Mouse (Mus musculus) layer of hippocampus, postnatal 25 days (tissue): Measurements from ENCODE around the gene Csk. TPM values are rescaled to one million over a fixed set of nuclear protein-coding genes. Genes with fewer than 3 reads are reported as not detected.

Experiments used
- total RNA-seq, 2 experiments: library from RNA; stranded (reverse); gene quantifications; 2 replicates each; pipeline ENCODE4 v1.2.3; 2021

Gene Csk
- total RNA-seq, 2 experiments from 2014 or later = 37.5 to 37.9 TPM

Other genes with a start within 250 kb of the Csk start
- gene Ppcdc, start 213.5 kb downstream of the Csk start, total RNA-seq = 10 to 100 TPM; 11.5 to 17.4 TPM
- gene Scamp5, start 185.6 kb downstream of the Csk start, total RNA-seq = 100 to 1,000 TPM; 420 to 434 TPM
- 10 to 100 TPM; 10.9 to 13.2 TPM for gene Rpp25, start 149.6 kb downstream of the Csk start, total RNA-seq
- 100 to 1,000 TPM; 389 to 459 TPM for gene Cox5a, start 132.4 kb downstream of the Csk start, total RNA-seq
- gene Fam219b, start 116.1 kb downstream of the Csk start, total RNA-seq = 10 to 100 TPM; 21.5 to 22.5 TPM
- gene Mpi, start 100.9 kb downstream of the Csk start, total RNA-seq = 10 to 100 TPM; 69.5 to 76.0 TPM
- 10 to 100 TPM; 26.2 TPM for gene Scamp2, start 92.7 kb downstream of the Csk start, total RNA-seq
- 10 to 100 TPM; 18.4 to 31.8 TPM for gene Ulk3, start 64.2 kb downstream of the Csk start, total RNA-seq
- gene Cplx3, start 47.4 kb downstream of the Csk start, total RNA-seq = 1 to 10 TPM; 2.7 to 3.0 TPM
- not detected for gene Lman1l, start 32.9 kb downstream of the Csk start, total RNA-seq
- gene Cyp1a2, start 30.1 kb upstream of the Csk start, total RNA-seq = not detected
- gene Cyp1a1, start 34.3 kb upstream of the Csk start, total RNA-seq = under 1 TPM; 0.12 to 0.14 TPM
- gene Edc3, start 54.9 kb upstream of the Csk start, total RNA-seq = 10 to 100 TPM; 14.0 to 15.2 TPM
- 10 to 100 TPM; 72.9 to 75.2 TPM for gene Clk3, start 112.2 kb upstream of the Csk start, total RNA-seq
- gene Arid3b, start 183.2 kb upstream of the Csk start, total RNA-seq = 1 to 10 TPM; 4.8 to 9.9 TPM